ENCODE assay signal across 8 mouse cellular contexts in genomic region chr13:62908163-62908559, GRCm38 (mm10). TPM values are rescaled to one million over a fixed set of nuclear protein-coding genes. Genes with fewer than 3 reads are reported as not detected.
DNase-seq lines count a peak whose midpoint lies in the region; ATAC-seq and TF ChIP-seq lines count a peak whose summit lies in the region.

No protein-coding gene starts in this region.

- no peaks in the 10 kb centered on the region for H3K27me3 ChIP-seq in CH12.LX (replicated peaks)

- WGBS in lung, adult 2 months = 50% methylated on average over 8 of the region's 8 CpGs

- no peak overlapping the region for H3K27ac ChIP-seq in CH12.LX (ENCODE audit: insufficient read depth, low read depth)

- H3K9me3 ChIP-seq in CH12.LX (replicated peaks; ENCODE audit: low read length) = no peaks in the 10 kb centered on the region

- peaks cover 2 to 8% of the 10 kb centered on the region in 2 experiments; a peak in 1 of 4 replicates for H3K4me1 ChIP-seq in CH12.LX (ENCODE audit: control insufficient read depth in 1 of 2, insufficient read depth in 2 of 2)
- no peaks in the 10 kb centered on the region for H3K4me1 ChIP-seq in lung, adult 2 months (ENCODE audit: control insufficient read depth, insufficient read depth, low read length)

- no peak for TF ChIP-seq POLR2A in CH12.LX (IDR thresholded peaks at IDR 0.05; ENCODE audit: low read depth, low read length)
- no peak for TF ChIP-seq POLR2A in lung, adult 2 months (IDR thresholded peaks at IDR 0.05; ENCODE audit: borderline replicate concordance, extremely low read depth, low read depth, low read length)

- no peak overlapping the region for H3K9ac ChIP-seq in CH12.LX (ENCODE audit: insufficient read depth, low read depth)

- H3K36me3 ChIP-seq in CH12.LX (replicated peaks in 1 of 2; ENCODE audit: control insufficient read depth in 1 of 2, insufficient read depth in 1 of 2, low read length in 1 of 2) = no peaks in the 10 kb centered on the region

- no peaks in the 10 kb centered on the region for H3K79me2 ChIP-seq in CH12.LX (replicated peaks; ENCODE audit: control insufficient read depth, extremely low read depth, insufficient read depth, poor library complexity, severe bottlenecking)

- dilution Hi-C loops in CH12.LX (cut with MboI; ENCODE audit: extremely low pct_ligation_motif_present, extremely low pct_unique_long_range_greater_than_20kb, low sequenced_read_pairs) = no loop called here

- no peak for ATAC-seq in activated CD4-positive, CD25-positive, alpha-beta regulatory T cell, adult 4 months
- no peak for ATAC-seq in erythroblast, adult 5-6 weeks (replicated peaks; ENCODE audit: low FRiP score, poor library complexity, severe bottlenecking)

- TF ChIP-seq CTCF in CH12.LX (conservative IDR thresholded peaks at IDR 0.05 in 1 of 2, IDR thresholded peaks at IDR 0.05 in 1 of 2; ENCODE audit: low read depth in 2 of 2, low read length in 2 of 2) = no peak
- TF ChIP-seq CTCF in lung, adult 2 months (IDR thresholded peaks at IDR 0.05; ENCODE audit: insufficient read depth, low read length) = no peak

- in situ Hi-C loops in CH12.LX (cut with MboI; ENCODE audit: low pct_ligation_motif_present, low pct_unique_long_range_greater_than_20kb, low sequenced_read_pairs) = no loop called here

- H3K4me3 ChIP-seq in CH12.LX (replicated peaks in 1 of 3; ENCODE audit: low read depth in 2 of 3, low read length in 2 of 3, poor library complexity in 1 of 3) = no peak overlapping the region
- no peak overlapping the region for H3K4me3 ChIP-seq in lung, adult 2 months (replicated peaks; ENCODE audit: extremely low read depth, low read depth, low read length)

- H3K4me2 ChIP-seq in CH12.LX (ENCODE audit: insufficient read depth, low read depth, poor library complexity, severe bottlenecking) = 0 out of 2 replicates have a peak overlapping the region, but pooled peaks have one; percentile 24

- TF ChIP-seq RAD21 in CH12.LX (IDR thresholded peaks at IDR 0.05; ENCODE audit: low read depth, low read length) = no peak

- no peak for TF ChIP-seq EP300 in CH12.LX (IDR thresholded peaks at IDR 0.05; ENCODE audit: low read length)

- no peak for DNase-seq in CH12.LX (ENCODE audit: extremely low read depth)
- DNase-seq in brain, adult 2 months (ENCODE audit: low read depth, low spot score) = peak; percentile 21
- peak; percentile 96 for DNase-seq in kidney, adult 11 months
- DNase-seq in lung, adult 2 months = peak; percentile 34
- DNase-seq in cerebellum, postnatal 4 days (ENCODE audit: low spot score in 2 of 2) = no peak
- no peak for DNase-seq in urinary bladder, postnatal 25 days (ENCODE audit: low spot score)

TF ChIP-seq in CH12.LX, 34 proteins besides CTCF, POLR2A, EP300 and RAD21:
- TF ChIP-seq NELFE (IDR thresholded peaks at IDR 0.05; ENCODE audit: low read depth, low read length) = no peak
- no peak for TF ChIP-seq SIN3A (IDR thresholded peaks at IDR 0.05; ENCODE audit: low read length)
- no peak for TF ChIP-seq BHLHE40 (IDR thresholded peaks at IDR 0.05; ENCODE audit: low read depth, low read length)
- no peak for TF ChIP-seq E2F4 (IDR thresholded peaks at IDR 0.05; ENCODE audit: insufficient replicate concordance, low read depth, low read length)
- no peak for TF ChIP-seq KAT2A (IDR thresholded peaks at IDR 0.05; ENCODE audit: insufficient replicate concordance, low read length)
- no peak for TF ChIP-seq MEF2A (IDR thresholded peaks at IDR 0.05; ENCODE audit: borderline replicate concordance, low read depth, low read length)
- no peak for TF ChIP-seq JUND (conservative IDR thresholded peaks at IDR 0.05; ENCODE audit: low read depth, low read length)
- TF ChIP-seq MAZ (IDR thresholded peaks at IDR 0.05; ENCODE audit: low read depth, low read length) = no peak
- TF ChIP-seq MAFK (IDR thresholded peaks at IDR 0.05; ENCODE audit: insufficient replicate concordance, low read length) = no peak
- TF ChIP-seq ZC3H11A (IDR thresholded peaks at IDR 0.05; ENCODE audit: low read depth, low read length) = no peak
- no peak for TF ChIP-seq USF1 (IDR thresholded peaks at IDR 0.05; ENCODE audit: low read depth, low read length)
- no peak for TF ChIP-seq ELF1 (IDR thresholded peaks at IDR 0.05; ENCODE audit: low read depth, low read length)
- no peak for TF ChIP-seq SMC3 (IDR thresholded peaks at IDR 0.05; ENCODE audit: low read depth, low read length)

RNA-seq across cellular contexts. Expression of gene Fbp1, which starts 20.1 kb away (rescaled TPM):
- total RNA-seq in CH12.LX (2012; rRNA removed) (not detected in 2 replicates), CH12.LX (2014; rRNA removed) (not detected in 2 replicates)
- not detected in 2 replicates for polyA plus RNA-seq in CH12.LX (2012; ENCODE audit: insufficient read length, low read depth)
- polyA plus RNA-seq in lung, adult 2 months (2012; rRNA removed) = 1.1 and 2.1 TPM in 2 replicates
- not detected for polyA plus RNA-seq in activated CD4-positive, CD25-positive, alpha-beta regulatory T cell, adult 4 months (2017; shearing (Covaris generic))
- total RNA-seq in erythroblast, adult 5-6 weeks (2015; ENCODE audit: low replicate concordance) = 7.1 TPM in 1 of 2 replicates, not detected in the other
- 0.28 and 4.9 TPM in 2 replicates for total RNA-seq in erythroblast, adult 5-6 weeks (2017; ENCODE audit: low replicate concordance)

RNA-seq across cellular contexts. Expression of gene Fbp2, which starts 49.9 kb away (rescaled TPM):
- total RNA-seq in CH12.LX (2012; rRNA removed) = 0.13 TPM in 1 of 2 replicates, not detected in the other
- 0.16 TPM in 1 of 2 replicates, not detected in the other for total RNA-seq in CH12.LX (2014; rRNA removed)
- polyA plus RNA-seq in CH12.LX (2012; ENCODE audit: insufficient read length, low read depth) = not detected in 2 replicates
- 2.3 and 7.2 TPM in 2 replicates for polyA plus RNA-seq in lung, adult 2 months (2012; rRNA removed)
- polyA plus RNA-seq in activated CD4-positive, CD25-positive, alpha-beta regulatory T cell, adult 4 months (2017; shearing (Covaris generic)) = not detected
- not detected in 2 replicates for total RNA-seq in erythroblast, adult 5-6 weeks (2015; ENCODE audit: low replicate concordance)
- not detected in 2 replicates for total RNA-seq in erythroblast, adult 5-6 weeks (2017; ENCODE audit: low replicate concordance)

RNA-seq across cellular contexts. Expression of gene 2010111I01Rik, which starts 56.5 kb away (rescaled TPM):
- total RNA-seq in CH12.LX (2012; rRNA removed) = 19.8 and 23.3 TPM in 2 replicates
- 14.4 and 15.8 TPM in 2 replicates for total RNA-seq in CH12.LX (2014; rRNA removed)
- polyA plus RNA-seq in CH12.LX (2012; ENCODE audit: insufficient read length, low read depth) = 13.3 and 18.8 TPM in 2 replicates
- polyA plus RNA-seq in lung, adult 2 months (2012; rRNA removed) = 95.4 and 143 TPM in 2 replicates
- polyA plus RNA-seq in activated CD4-positive, CD25-positive, alpha-beta regulatory T cell, adult 4 months (2017; shearing (Covaris generic)) = 100 to 1,000 TPM; 210 to 226 TPM
- 3.8 and 10.2 TPM in 2 replicates for total RNA-seq in erythroblast, adult 5-6 weeks (2015; ENCODE audit: low replicate concordance)
- total RNA-seq in erythroblast, adult 5-6 weeks (2017; ENCODE audit: low replicate concordance) = 6.4 and 10.6 TPM in 2 replicates

Comparison
In these comparisons a context has a peak if more than half of its experiments do, and no peak if none do; other contexts are left out.
1. DNase-seq: peak in brain, adult 2 months (single experiment), kidney, adult 11 months (single experiment) and lung, adult 2 months (single experiment); none in CH12.LX (single experiment), cerebellum, postnatal 4 days (0 of 2) and urinary bladder, postnatal 25 days (single experiment).